23 mouse cellular contexts compared by ENCODE assay signal in genomic region chr10:15731318-15731717, GRCm38 (mm10).
"Had no signal": no experiment of that assay in that cellular context is flagged by ENCODE, and none has a peak within 500 bp of the region (broad histone marks: within the 10 kb centered on the region; RNA-seq: fewer than 3 reads in every experiment).

No protein-coding gene starts in this region.

- DNase-seq: gastrocnemius, postnatal 14 days; gastrocnemius, postnatal 36 days; heart, adult 11 months; heart, adult 2 months; kidney, adult 11 months; kidney, adult 2 months; kidney, adult 9 months; kidney, postnatal 14 days; kidney, postnatal 36 days; layer of hippocampus, adult 9-11 months; layer of hippocampus, postnatal 36 days; left cerebral cortex, postnatal 4 days had no signal

- H3K4me1 ChIP-seq: heart, embryonic 13.5 days; heart, embryonic 15.5 days; hindbrain, embryonic 13.5 days; hindbrain, embryonic 15.5 days; kidney, embryonic 15.5 days; limb, embryonic 13.5 days; limb, embryonic 15.5 days had no signal

- H3K4me3 ChIP-seq: heart, adult 2 months; heart, embryonic 13.5 days; heart, embryonic 15.5 days; hindbrain, embryonic 13.5 days; hindbrain, embryonic 15.5 days; kidney, embryonic 15.5 days; limb, embryonic 13.5 days; limb, embryonic 15.5 days had no signal

- H3K9ac ChIP-seq: heart, embryonic 13.5 days; heart, embryonic 15.5 days; hindbrain, embryonic 13.5 days; hindbrain, embryonic 15.5 days; kidney, embryonic 15.5 days; limb, embryonic 13.5 days; limb, embryonic 15.5 days; liver, embryonic 14.5 days had no signal

- H3K4me2 ChIP-seq: heart, embryonic 13.5 days; heart, embryonic 15.5 days; hindbrain, embryonic 13.5 days; hindbrain, embryonic 15.5 days; kidney, embryonic 15.5 days; limb, embryonic 13.5 days; limb, embryonic 15.5 days had no signal

- H3K36me3 ChIP-seq: heart, embryonic 13.5 days; heart, embryonic 15.5 days; hindbrain, embryonic 13.5 days; hindbrain, embryonic 15.5 days; kidney, embryonic 15.5 days; limb, embryonic 13.5 days; limb, embryonic 15.5 days had no signal

- H3K27me3 ChIP-seq: heart, embryonic 13.5 days; heart, embryonic 15.5 days; hindbrain, embryonic 13.5 days; hindbrain, embryonic 15.5 days; kidney, embryonic 15.5 days; limb, embryonic 13.5 days; limb, embryonic 15.5 days had no signal

- ATAC-seq: hindbrain, postnatal 0 days; intestine, embryonic 16.5 days had no signal

- H3K27ac ChIP-seq: heart, adult 2 months; heart, embryonic 13.5 days; heart, embryonic 15.5 days; hindbrain, embryonic 13.5 days; hindbrain, embryonic 15.5 days; hindbrain, postnatal 0 days; kidney, embryonic 15.5 days; kidney, postnatal 0 days; limb, embryonic 13.5 days; limb, embryonic 15.5 days; liver, embryonic 14.5 days had no signal

- H3K9me3 ChIP-seq: heart, embryonic 13.5 days; heart, embryonic 15.5 days; hindbrain, embryonic 13.5 days; hindbrain, embryonic 15.5 days; kidney, embryonic 15.5 days; limb, embryonic 13.5 days; limb, embryonic 15.5 days had no signal
